Mouse (Mus musculus): Measurements from ENCODE around the gene Vkorc1l1. TPM values are rescaled to one million over a fixed set of nuclear protein-coding genes. Genes with fewer than 3 reads are reported as not detected.

Gene Vkorc1l1
- polyA plus RNA-seq (2015; fragmentation: Nextera tagmentation; extraction: Ambion mirVana) = 22.6 and 27.3 TPM in 2 replicates

DNA sequence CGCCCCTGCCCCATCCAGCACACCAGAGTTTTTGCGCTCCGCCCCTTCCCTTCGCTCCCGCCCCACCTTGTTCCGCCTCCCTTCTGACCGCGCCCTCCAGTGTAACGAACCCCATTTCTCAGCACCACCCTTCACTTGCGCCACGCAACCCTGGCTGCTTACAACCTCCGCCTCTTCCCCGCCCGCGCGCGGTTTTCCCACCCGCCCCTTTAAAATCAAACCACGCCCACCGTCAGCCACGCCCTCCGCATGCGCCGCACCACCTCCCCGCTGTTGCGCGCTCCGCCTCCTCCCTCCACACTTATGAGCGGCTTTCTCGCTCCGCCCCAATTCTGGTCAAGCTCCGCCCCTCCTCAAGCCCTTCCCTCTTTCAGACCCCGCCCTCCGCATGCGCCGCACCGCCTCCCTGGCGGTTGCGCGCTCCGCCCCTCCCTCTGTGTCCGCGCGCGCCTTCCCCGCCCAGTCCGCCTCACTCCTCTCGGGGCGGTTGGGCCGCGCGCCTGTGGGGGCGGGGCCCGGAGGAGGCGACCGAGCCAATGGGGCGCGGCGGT is at the start of gene Vkorc1l1:
TSS of gene Vkorc1l1 (plus strand) at position 476 of the 551 bp plus-strand sequence.
- WGBS = under 1% methylated on average over 54 of the region's 59 CpGs
- no peaks in the 10 kb centered on the region for H3K27me3 ChIP-seq (replicated peaks; ENCODE audit: control insufficient read depth, insufficient read depth, low read length)
- peak; percentile 97 for ATAC-seq

DNA sequence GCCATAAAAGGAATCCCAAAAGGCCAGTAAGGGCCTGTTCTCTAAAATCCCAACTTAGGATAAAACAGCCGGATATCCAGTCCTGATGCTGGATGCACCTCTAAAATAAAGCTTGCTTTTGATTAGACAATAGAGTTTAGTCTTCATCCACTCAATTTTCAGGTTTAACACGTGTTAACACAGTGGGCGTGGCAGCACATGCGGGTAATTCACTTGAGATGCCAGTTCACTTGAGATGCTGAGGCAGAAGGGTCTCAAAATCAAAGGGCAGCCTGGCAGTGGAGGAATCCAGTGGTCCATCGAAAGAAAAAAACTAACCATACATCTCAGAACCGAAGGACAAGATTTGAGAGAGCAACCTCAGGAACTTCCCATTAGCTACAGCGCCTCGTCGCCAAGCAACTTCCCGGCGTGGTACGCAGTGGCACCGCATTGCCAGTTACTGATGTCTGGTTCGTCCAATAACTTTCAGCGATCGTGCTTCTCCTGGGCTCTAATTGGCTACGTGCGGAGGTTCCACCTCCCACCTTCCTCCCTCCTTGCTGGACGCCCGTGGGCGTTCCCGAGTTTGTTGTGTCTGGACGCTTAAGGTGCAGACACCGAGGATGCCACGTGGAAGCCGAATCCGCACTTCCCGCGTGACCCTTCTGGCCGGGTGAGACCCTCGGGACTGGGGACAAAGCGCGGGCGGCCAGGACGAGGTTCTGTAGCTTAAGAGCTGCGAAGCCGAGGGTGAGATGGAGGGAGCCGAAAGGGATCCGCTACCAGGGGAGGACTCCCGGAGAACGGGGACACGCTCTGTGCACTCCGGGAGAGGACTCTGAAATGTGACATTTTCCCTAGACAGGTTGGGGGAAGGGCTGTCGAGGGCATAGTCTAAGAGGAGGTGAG is 46.3 kb upstream of the Vkorc1l1 start, which contains the start of gene Zbed5:
TSS of gene Zbed5 (plus strand) at position 526 of the 891 bp plus-strand sequence.
- Histone ChIP-seq H3K9me3 (ENCODE audit: control insufficient read depth, low read length) (no peaks in the 10 kb centered on the region), H3K4me2 (ENCODE audit: low read length) (peak within 1 kb of the TSS; percentile 65), H3K27ac (ENCODE audit: low read depth, low read length) (peak within 1 kb of the TSS; percentile 60; the same call in 1 of the 2 replicates), H3K4me3 (ENCODE audit: low read length) (peak within 1 kb of the TSS; percentile 87), H3K36me3 (ENCODE audit: control insufficient read depth, insufficient read depth, low read length) (0 out of 2 replicates have a peak, but pooled peaks cover 1% of the 10 kb centered on the region), H3K4me1 (ENCODE audit: control insufficient read depth, insufficient read depth, low read depth, low read length) (peaks cover 8% of the 10 kb centered on the region), H3K9ac (ENCODE audit: low read depth, low read length) (peak within 1 kb of the TSS; percentile 73), H3K27me3 (replicated peaks; ENCODE audit: control insufficient read depth, insufficient read depth, low read length) (no peaks in the 10 kb centered on the region; the same call in 1 of the 2 replicates)
- ATAC-seq = peak; percentile 100
- WGBS = 3% methylated on average over 44 of the region's 44 CpGs

More for the DNA sequence above, at the start of gene Vkorc1l1:
- Histone ChIP-seq H3K36me3 (ENCODE audit: control insufficient read depth, insufficient read depth, low read length) (no peaks in the 10 kb centered on the region), H3K9me3 (ENCODE audit: control insufficient read depth, low read length) (no peaks in the 10 kb centered on the region), H3K4me1 (ENCODE audit: control insufficient read depth, insufficient read depth, low read depth, low read length) (peaks cover 6% of the 10 kb centered on the region; the same call in 1 of the 2 replicates), H3K9ac (ENCODE audit: low read depth, low read length) (peak within 1 kb of the TSS; percentile 86), H3K4me3 (ENCODE audit: low read length) (peak within 1 kb of the TSS; percentile 89), H3K4me2 (ENCODE audit: low read length) (peak within 1 kb of the TSS; percentile 59), H3K27ac (ENCODE audit: low read depth, low read length) (peak within 1 kb of the TSS; percentile 71)

DNA sequence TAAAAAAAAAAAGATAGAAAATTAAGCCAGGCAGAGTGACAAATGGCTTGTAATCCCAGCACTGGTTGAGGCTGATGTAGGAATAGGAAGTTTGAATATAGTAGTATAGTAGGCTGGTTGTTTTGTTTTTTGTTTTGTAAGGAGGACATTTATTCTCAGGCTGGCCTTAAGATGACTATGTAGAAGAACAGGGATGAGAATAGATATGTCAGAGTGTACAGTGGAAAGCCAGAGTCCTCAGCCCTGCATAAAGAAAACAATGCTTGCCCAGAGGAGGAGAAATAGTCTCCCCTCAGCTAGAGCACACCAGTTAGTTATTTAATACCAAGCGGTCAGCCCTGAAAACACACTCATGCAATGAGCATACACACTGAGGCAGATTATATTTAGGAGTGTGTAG is 43.3 kb upstream of the Vkorc1l1 start, which contains the start of gene Phkg1:
TSS of gene Phkg1 (minus strand) at position 101 of the 400 bp plus-strand sequence.
- 89% methylated on average over 1 of the region's 1 CpGs for WGBS
- H3K9me3 ChIP-seq (ENCODE audit: control insufficient read depth, low read length) = no peaks in the 10 kb centered on the region

DNA sequence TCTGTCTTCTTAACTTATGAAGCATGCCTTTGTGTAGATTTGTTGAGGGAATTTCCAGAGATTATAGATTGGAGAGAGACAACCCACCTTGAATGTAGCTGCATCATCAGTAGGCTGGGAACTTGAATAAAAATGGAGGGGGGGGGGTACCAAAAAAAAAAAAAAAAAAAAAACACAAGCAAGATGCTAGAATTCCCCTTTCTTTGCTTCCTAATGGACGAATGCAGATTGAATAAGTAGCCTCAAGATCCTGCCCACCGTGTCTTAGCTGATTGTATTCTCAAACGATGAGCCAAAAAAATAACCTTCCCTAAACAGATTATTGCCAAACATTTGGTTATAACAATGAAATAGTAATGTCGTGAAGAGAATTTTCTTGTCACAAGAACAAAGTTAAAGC is 34.0 kb upstream of the Vkorc1l1 start:
- Histone ChIP-seq H3K4me1 (ENCODE audit: control insufficient read depth, insufficient read depth, low read depth, low read length) (peaks cover 2% of the 10 kb centered on the region; the same call in 1 of the 2 replicates), H3K4me3 (ENCODE audit: low read length) (peak overlapping the region; percentile 61), H3K27ac (ENCODE audit: low read depth, low read length) (peak overlapping the region; percentile 93), H3K9me3 (ENCODE audit: control insufficient read depth, low read length) (no peaks in the 10 kb centered on the region), H3K36me3 (ENCODE audit: control insufficient read depth, insufficient read depth, low read length) (peaks cover 5% of the 10 kb centered on the region; the same call in 1 of the 2 replicates), H3K9ac (ENCODE audit: low read depth, low read length) (peak overlapping the region; percentile 81), H3K4me2 (ENCODE audit: low read length) (peak overlapping the region; percentile 83), H3K27me3 (replicated peaks; ENCODE audit: control insufficient read depth, insufficient read depth, low read length) (no peaks in the 10 kb centered on the region)
- ATAC-seq = no peak
- 19% methylated on average over 4 of the region's 4 CpGs for WGBS

More for the DNA sequence above, 43.3 kb upstream of the Vkorc1l1 start, which contains the start of gene Phkg1:
- Histone ChIP-seq H3K4me1 (ENCODE audit: control insufficient read depth, insufficient read depth, low read depth, low read length) (peaks cover 8% of the 10 kb centered on the region), H3K9ac (ENCODE audit: low read depth, low read length) (no peak within 1 kb of the TSS), H3K36me3 (ENCODE audit: control insufficient read depth, insufficient read depth, low read length) (peaks cover 17% of the 10 kb centered on the region), H3K27ac (ENCODE audit: low read depth, low read length) (no peak within 1 kb of the TSS), H3K4me3 (ENCODE audit: low read length) (no peak within 1 kb of the TSS), H3K4me2 (ENCODE audit: low read length) (no peak within 1 kb of the TSS), H3K27me3 (replicated peaks; ENCODE audit: control insufficient read depth, insufficient read depth, low read length) (no peaks in the 10 kb centered on the region)
- ATAC-seq = no peak

GRCm38 (mm10) chr5:129908242-129908965 is 33.4 kb upstream of the Vkorc1l1 start, which contains the start of gene Nupr1l:
Gene Nupr1l, plus strand, starts transcription at chr5:129908540.
- peak within 1 kb of the TSS; percentile 93 for H3K27ac ChIP-seq (ENCODE audit: low read depth, low read length)
- under 1% methylated on average over 62 of the region's 63 CpGs for WGBS
- H3K9me3 ChIP-seq (ENCODE audit: control insufficient read depth, low read length) = no peaks in the 10 kb centered on the region
- H3K27me3 ChIP-seq (replicated peaks; ENCODE audit: control insufficient read depth, insufficient read depth, low read length) = no peaks in the 10 kb centered on the region
- H3K4me2 ChIP-seq (ENCODE audit: low read length) = peak within 1 kb of the TSS; percentile 83
- H3K4me3 ChIP-seq (ENCODE audit: low read length) = peak within 1 kb of the TSS; percentile 61
- H3K9ac ChIP-seq (ENCODE audit: low read depth, low read length) = peak within 1 kb of the TSS; percentile 81
- H3K36me3 ChIP-seq (ENCODE audit: control insufficient read depth, insufficient read depth, low read length) = no peaks in the 10 kb centered on the region
- H3K4me1 ChIP-seq (ENCODE audit: control insufficient read depth, insufficient read depth, low read depth, low read length) = peaks cover 2% of the 10 kb centered on the region; the same call in 1 of the 2 replicates
- ATAC-seq = peak; percentile 98

DNA sequence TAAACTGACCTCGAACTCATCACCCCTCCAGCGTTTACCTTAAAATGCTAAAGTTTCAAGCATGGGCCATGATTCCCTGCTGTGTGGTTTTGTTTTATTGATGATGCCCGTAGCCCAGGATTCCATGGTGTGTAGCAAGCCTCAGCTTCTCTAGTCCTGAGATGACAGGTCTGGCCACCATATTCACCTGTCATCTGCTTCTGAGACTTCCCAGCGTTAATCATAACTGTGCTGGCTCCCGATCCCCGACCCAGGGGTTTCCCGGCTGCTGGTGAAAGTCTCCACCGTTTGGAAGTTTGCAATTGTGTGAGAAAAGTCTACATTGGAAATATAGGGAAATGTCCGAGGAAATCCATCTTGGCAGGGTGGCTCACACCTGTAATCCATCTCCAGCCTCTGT is 32.6 kb upstream of the Vkorc1l1 start:
- H3K4me3 ChIP-seq (ENCODE audit: low read length) = peak overlapping the region; percentile 61
- no peaks in the 10 kb centered on the region for H3K36me3 ChIP-seq (ENCODE audit: control insufficient read depth, insufficient read depth, low read length)
- H3K27me3 ChIP-seq (replicated peaks; ENCODE audit: control insufficient read depth, insufficient read depth, low read length) = no peaks in the 10 kb centered on the region
- peak overlapping the region; percentile 93; the same call in 1 of the 2 replicates for H3K27ac ChIP-seq (ENCODE audit: low read depth, low read length)
- WGBS = 67% methylated on average over 9 of the region's 9 CpGs
- no peak for ATAC-seq
- H3K4me1 ChIP-seq (ENCODE audit: control insufficient read depth, insufficient read depth, low read depth, low read length) = peaks cover 2% of the 10 kb centered on the region; the same call in 1 of the 2 replicates
- peak overlapping the region; percentile 81 for H3K9ac ChIP-seq (ENCODE audit: low read depth, low read length)
- H3K9me3 ChIP-seq (ENCODE audit: control insufficient read depth, low read length) = no peaks in the 10 kb centered on the region
- H3K4me2 ChIP-seq (ENCODE audit: low read length) = peak overlapping the region; percentile 83

- Histone ChIP-seq H3K4me1 (ENCODE audit: control insufficient read depth, insufficient read depth, low read depth, low read length) (peaks cover 2% of the 10 kb centered on the region; the same call in 1 of the 2 replicates), H3K9ac (ENCODE audit: low read depth, low read length) (no peak overlapping the region), H3K27ac (ENCODE audit: low read depth, low read length) (no peak overlapping the region), H3K4me3 (ENCODE audit: low read length) (no peak overlapping the region), H3K9me3 (ENCODE audit: control insufficient read depth, low read length) (no peaks in the 10 kb centered on the region), H3K4me2 (ENCODE audit: low read length) (no peak overlapping the region), H3K27me3 (replicated peaks; ENCODE audit: control insufficient read depth, insufficient read depth, low read length) (no peaks in the 10 kb centered on the region), H3K36me3 (ENCODE audit: control insufficient read depth, insufficient read depth, low read length) (no peaks in the 10 kb centered on the region)
- WGBS = 82% methylated on average over 7 of the region's 7 CpGs
- ATAC-seq = no peak
These were observed 32.2 kb upstream of the Vkorc1l1 start for GRCm38 (mm10) chr5:129909591-129909990.

- no peak overlapping the region for H3K4me2 ChIP-seq (ENCODE audit: low read length)
- H3K4me1 ChIP-seq (ENCODE audit: control insufficient read depth, insufficient read depth, low read depth, low read length) = 0 out of 2 replicates have a peak, but pooled peaks cover 1% of the 10 kb centered on the region
- ATAC-seq = no peak
- 11% methylated on average over 2 of the region's 2 CpGs for WGBS
- H3K27ac ChIP-seq (ENCODE audit: low read depth, low read length) = no peak overlapping the region
- H3K36me3 ChIP-seq (ENCODE audit: control insufficient read depth, insufficient read depth, low read length) = no peaks in the 10 kb centered on the region
- no peak overlapping the region for H3K9ac ChIP-seq (ENCODE audit: low read depth, low read length)
- H3K4me3 ChIP-seq (ENCODE audit: low read length) = no peak overlapping the region
- H3K27me3 ChIP-seq (replicated peaks; ENCODE audit: control insufficient read depth, insufficient read depth, low read length) = no peaks in the 10 kb centered on the region
- no peaks in the 10 kb centered on the region for H3K9me3 ChIP-seq (ENCODE audit: control insufficient read depth, low read length)
These were observed 27.7 kb upstream of the Vkorc1l1 start for GRCm38 (mm10) chr5:129914024-129914423.

Data from hindbrain, embryonic 16.5 days (tissue).